Mouse (Mus musculus) A20 (cell line): Measurements from ENCODE around the gene Fkbp1b.
"Not testable (repeated sequence)": the region's sequence is repeated elsewhere in the genome, so short reads cannot be mapped to it uniquely, and the experiment has no call there.

Experiments used
- DNase-seq: peaks from one replicate; pipeline ENCODE4 v3.0.0-alpha.2; 2011; ENCODE audit warnings: low read depth, low spot score

The Fkbp1b gene

DNA sequence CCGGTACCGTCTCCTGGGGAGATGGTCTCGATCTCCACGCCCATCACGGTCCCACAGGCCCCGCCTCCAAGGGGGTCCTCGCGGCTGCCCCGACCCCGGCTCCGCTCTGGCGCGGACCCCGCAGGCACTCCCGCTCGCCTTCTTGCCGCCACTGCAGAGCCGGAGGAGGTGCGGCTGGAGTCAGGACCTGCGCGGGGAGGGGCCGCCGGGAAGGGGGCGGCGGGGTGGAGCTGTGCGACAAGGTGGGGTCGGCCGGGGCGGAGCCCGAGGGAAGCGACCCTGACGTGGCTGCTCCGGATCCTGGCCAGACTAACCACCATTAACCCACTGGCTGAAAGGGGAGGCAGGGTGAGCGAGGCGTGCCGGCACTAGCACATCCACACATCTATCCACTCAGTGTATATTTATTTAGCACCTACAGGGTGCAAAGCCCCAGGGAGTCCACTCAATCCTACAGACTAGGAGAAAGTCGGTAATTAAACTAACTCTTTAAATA lies at the start of gene Fkbp1b:
Fkbp1b (minus strand) TSS at position 200 of the 496 bp plus-strand sequence.
- DNase-seq = peak; percentile 56

DNA sequence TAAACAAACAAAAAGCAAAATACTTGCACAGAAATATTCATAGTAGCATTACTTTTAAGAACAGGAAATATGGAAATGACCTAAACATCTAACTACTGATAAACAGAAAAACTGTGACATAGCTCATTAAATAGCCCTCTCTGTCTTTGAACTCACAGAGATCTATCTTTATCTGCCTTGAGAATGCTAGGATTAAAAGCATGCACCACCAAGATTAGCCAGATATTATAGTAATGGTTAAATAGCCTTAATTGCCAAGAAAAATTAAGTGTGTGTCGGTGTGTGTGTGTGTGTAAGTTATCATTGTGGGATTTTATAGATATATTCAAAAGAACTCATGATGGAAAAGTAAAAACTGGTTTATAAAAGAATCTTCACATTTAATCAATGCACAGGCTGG lies 48.5 kb upstream of the Fkbp1b start:
- no peak for DNase-seq

DNA sequence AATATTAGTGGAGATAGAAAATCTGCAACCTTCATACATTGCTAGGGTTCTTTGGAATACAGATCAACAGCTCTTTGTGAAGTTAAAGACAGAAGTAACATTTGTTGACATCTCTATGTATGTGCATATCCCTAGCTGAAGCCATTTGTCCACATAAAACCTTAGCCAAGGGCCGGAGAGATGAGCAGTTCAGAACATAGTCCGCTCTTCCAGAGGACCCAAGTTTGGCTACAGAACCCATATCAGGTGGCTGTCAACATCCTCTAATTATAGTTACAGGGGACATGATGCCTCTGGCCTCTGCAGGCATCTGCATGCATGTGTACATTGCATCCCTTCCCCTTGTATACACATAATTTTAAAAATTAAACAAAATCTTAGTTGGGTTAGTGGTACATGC lies 47.9 kb upstream of the Fkbp1b start:
- DNase-seq = no peak

DNA sequence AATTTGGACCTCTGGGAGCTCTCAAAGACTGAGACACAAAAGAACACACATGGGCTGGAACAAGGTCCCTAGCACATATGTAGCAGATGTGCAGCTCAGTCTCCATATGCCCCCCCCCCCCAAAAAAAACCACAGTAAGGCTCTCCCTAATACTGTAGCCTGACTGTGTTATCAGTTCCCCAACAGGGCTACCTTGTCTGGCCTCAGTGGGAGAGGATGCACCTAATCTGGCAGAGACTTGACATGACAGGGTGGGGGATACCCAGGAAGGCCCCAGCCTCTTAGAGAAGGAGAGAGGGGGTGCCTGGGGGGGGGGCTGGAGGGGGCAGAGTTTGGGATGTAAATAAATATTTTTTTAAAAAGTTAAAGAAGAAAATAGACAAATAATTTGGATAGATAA lies 47.3 kb upstream of the Fkbp1b start:
- no peak for DNase-seq

DNA sequence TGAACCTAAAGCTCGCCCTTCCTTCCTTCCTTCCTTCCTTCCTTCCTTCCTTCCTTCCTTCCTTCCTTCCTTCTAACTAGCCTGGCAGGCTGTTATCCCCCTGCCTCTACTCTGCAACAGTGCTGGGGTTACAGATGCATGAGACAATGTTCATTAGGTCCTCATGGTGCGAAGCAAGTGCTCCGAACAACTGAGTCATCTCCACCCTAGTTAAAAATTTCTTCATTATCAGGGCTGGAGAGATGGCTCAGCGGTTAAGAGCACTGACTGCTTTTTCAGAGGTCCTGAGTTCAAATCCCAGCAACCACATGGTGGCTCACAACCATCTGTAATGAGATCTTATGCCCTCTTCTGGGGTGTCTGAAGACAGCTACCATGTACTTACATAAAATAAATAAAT lies 45.2 kb upstream of the Fkbp1b start:
- not testable (repeated sequence) for DNase-seq

DNA sequence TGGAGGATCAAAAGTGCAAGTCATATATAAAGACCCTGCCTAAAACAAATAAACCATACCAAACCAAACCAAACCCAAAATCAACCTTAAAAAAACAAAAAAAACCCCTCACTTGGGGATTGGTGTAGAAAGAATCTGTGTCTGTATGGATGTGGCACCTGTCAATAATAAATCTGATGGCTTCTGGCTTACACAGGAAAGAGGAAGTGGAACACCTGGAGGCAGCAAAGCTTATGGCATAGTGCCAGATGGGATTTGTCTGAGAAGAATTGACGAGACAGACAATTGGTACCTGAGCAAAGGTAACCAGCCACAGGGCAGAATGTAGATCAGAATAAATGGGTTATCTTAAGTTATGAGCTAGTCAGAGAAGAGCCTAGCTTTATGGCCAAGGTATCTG lies 43.7 kb upstream of the Fkbp1b start:
- peak; percentile 49 for DNase-seq

DNA sequence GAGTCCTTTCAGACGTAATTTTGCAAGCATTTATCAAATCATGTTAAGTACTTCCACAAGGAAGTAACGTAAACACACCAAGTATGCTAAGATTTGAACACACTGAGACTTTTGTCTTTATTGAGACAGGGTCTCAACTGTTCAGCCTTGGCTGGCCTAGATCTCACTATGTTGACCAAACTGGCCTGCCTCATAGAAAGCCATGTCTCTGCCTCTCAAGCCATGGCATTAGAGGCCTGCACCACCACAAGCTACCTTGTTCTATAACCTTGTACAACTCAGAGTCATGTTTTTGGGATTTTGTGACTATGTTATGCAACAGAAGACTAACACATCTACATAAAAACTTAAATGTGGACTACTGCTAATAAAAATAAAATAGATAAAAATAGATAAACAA lies 40.7 kb upstream of the Fkbp1b start:
- DNase-seq = no peak

DNA sequence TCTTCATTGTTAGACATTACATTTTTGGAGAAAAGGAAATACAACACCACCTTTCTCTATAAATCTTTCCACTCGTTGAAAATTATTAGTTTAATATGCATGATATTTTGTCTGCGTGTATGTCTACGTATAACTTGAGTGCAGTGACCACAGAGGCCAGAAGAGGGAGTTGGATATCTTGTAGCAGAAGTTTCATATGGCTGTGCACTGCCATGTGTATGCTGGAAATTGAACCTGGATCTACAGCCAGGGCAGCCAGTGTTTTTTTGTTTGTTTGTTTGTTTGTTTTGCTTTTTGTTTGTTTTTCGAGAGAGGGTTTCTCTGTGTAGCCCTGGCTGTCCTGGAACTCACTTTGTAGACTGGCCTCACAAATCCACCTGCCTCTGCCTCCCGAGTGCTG lies 37.7 kb upstream of the Fkbp1b start:
- DNase-seq = peak; percentile 31

DNA sequence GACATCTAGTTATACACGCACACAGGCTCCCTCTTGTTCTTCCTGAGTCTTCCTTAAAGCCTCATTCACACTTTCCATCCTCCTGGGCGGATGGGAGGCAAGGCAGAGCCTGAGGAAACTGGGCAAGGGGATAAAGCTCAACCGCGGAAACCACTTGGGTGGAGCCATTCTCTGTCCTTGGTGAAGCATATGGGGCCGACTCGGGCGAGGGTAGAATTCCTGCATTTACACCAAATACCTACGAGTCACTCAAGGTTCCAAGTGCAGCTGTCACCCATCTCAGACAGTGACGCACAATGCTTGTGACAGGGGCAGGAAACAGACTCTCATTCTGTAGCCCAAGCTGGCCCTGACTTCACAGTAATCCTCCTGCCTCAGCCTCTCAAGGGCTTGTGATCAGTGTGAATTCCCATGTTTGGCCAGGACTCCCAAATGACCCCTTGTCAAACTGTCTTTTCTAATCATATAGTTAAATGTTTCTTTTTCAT lies 36.9 kb upstream of the Fkbp1b start:
- no peak for DNase-seq

DNA sequence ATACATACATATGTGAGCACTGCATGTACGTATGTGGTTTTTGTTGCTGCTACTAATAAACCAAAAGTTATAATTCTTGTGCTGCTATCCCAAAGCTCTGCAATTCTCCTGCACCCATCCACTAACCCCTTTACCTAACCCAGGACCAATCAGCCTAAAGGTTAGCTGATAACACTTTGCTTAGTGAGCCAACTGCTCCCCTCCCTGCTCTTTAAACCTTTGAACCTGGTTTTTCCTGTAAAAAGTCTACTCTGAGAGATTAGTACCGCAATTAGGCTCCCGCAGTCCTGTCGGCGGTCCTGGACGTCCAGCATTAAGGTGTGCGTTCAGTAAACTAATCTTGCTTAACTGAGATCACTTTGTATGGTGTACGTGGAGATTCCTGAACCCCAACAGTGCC lies 34.2 kb upstream of the Fkbp1b start:
- DNase-seq = no peak

DNA sequence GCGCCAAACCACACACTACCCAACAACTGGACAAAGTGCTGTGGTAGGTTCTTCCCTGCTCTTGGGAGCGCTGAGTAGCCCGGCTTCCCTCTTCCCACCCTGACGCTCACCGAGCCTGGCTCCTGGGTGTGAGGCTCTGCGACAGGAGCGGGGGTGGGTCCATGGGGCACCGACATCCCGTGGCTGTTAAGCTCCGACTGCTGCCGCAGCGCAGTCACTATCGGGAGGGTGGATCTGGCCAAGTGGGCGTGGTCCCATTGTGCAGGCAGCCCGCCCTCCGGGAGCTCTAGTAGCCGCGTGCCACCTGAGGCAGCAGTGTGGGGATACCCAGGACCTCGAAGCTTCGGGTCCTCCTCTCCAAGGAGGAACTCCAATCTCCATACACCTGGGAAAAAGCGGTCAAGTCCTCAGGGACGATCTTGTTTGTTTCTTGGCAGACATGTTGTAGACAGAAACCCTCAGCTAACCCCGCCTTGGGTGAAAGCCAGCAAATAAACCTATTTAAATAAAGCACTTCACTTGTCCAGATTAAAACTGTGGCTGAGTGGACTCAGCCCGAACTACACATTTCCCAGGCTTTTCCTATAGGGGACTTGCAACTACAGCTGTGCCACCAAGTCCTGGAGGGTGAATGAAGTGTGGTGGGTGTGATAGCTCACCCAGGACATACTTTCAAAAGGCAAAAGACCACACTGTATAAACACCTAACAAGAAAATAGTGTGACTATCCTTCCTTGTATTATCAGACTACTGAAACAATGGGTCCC lies 33.0 kb upstream of the Fkbp1b start, which contains the start of gene Mfsd2b:
Mfsd2b (minus strand) TSS at position 199 of the 767 bp plus-strand sequence.
- DNase-seq = peak; percentile 75

DNA sequence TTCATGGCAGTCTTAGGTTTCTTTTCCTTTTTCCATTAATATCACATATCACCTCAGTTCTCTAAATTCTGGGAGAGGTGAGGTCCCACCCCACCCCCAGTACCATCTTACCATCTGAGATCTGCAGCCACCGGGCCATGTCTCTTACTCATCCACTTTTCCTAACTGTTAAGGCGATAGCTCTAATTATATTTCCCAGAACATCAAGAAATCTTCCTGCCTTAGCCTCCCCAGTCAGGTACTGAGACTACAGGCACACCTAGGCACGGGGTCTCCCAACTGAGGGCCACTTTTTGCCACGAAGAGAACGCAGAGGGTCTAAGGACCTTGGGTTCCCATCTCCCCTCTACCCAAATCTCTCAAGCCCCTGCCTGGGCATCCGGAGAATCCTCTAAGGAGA lies 32.1 kb upstream of the Fkbp1b start:
- DNase-seq = no peak

DNA sequence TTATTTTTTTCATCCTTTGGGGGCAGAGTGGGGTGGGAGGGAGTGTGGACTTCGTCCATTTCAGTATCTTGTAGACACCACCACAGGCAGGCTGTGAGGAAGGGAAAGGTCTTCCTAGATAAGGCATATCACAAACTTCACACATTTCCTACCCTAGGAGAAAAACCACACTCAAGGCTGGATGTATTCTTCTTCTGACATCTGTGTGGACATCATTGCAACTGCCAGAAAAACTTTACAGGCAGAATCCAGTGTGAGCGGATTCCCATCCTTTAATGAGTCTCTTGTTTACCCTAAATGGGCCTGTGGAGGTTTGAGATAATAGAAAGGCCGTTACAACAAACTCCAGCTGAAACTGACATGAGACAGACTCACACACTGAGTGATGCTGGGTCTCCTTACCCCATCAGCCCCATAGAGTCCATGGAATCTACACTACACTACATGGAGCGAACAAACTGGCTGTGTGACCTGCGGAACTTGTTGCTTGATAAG lies 31.6 kb upstream of the Fkbp1b start:
- DNase-seq = no peak

DNA sequence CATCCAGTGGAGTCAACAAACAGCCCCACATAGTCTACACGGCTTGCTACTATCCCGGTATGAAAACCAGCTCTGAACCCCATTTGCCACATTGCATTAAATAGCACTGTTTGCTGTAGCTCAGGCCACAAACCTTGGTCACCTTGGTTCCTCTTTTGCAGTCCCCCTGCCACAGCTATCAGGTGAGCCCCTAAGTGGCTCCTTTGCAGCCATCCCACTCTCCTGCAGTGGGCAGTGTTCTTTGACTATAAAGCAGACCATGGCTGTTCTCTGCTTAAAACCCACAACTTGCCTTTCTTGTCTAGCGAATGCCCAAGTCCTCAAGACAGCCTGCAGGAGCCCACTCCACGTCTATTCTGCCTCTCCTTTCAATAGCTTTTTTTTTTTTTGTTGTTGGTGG lies 30.9 kb upstream of the Fkbp1b start:
- peak; percentile 46 for DNase-seq

DNA sequence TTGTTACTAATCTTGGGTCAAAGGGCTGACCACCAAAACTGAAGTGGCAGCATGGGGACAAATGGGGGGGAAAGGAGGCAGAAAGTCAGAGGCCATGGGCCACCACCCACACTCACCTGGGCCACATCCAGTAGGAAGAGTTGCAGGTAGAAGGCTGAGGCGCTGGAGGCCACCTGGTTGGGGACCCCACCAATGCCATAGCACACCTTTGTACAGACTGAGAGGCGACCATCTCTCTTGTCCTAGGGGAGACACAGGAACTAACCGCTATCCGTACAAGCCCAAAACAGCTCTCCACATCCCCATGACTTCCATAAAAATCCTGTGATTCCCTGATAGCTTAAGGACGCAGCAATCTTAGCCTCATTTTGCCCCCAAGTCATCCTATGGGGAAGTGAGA lies 29.9 kb upstream of the Fkbp1b start:
- DNase-seq = no peak

DNA sequence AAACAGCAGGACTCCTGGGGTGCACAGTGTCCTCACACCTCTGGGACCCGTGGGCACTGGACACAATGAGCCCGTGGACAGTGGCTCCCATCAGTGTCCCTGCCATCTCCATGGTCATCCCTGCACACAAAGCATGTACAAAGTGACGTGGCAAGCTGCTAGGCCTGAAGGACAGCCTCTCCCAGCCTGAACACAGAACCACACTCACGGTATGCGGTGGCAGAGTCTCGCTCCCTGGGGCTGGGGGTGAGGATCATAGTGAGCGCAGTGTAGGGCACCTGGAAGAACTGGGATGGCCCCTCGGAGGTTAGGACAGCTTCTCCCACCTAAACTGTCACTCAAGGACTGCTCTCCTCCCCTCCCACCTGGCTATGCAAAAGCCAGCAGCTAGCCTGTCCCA lies 27.5 kb upstream of the Fkbp1b start:
- no peak for DNase-seq

DNA sequence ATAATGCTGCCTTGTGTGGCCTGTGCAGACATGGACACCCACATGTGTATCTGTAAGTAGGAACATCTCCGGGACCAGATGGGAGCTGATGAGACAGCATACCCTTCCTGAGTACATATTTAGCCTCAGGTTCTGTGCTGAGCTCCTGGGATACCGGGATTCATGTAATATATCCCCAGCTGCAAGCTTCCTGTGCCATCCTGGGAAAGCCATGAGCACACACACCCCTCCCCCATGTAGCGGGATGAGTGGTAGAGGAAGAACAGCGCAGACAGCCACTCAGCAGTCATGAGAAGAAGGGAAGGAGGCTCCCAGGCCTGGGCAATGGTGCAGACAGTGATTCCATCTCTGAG lies 22.9 kb upstream of the Fkbp1b start:
- DNase-seq = no peak

DNA sequence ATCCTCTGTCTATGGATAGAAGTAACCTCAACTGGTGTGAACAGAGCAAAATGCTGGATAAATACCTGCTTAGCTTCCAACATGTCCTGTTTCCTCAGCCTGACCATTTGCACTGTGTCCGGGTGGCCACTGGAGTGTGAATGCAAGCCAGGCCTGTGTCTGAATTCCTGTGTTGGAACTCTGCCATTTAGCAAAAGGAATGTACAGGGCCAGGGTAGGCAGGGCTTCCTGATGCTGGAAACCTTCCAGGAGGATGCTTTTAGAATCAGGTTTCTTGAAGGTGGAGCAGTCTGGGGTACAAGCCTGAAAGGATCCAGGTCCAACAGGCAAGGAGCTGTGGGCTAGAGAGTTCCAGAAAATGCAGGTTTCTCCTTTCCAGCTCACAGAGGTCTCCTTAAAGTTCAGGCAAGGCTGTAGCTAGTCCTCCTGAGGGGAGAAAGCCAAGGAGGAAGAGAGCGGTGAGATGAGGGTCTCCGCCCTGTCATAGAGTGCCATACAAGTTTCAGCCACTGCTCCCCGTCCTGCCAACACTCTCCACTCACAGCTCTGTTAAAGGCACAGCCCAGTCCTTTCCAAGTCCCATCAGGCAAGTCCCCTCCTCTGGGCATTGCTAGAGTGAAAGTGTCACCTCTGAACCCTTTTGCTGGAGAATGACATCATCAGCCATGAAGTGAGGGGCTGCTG lies 22.4 kb upstream of the Fkbp1b start:
- DNase-seq = no peak

DNA sequence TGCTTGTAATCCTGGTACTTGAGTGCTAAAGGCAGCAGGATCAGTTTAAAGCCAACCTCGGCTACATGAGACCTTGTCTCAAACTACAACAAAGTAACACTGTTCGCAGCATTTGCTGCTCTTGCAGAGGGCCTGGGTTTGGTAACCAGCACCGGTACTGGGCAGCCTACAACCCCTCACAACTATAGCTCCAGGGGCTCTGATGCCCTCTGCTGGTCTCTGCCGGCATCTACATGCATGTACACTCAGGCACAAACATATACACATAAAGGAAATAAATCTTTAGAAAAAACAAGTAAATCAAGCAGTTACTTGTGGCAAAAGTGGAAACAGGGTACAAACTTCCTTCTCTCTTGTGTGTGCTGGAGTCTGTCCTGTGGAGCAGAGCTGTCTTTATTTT lies 21.3 kb upstream of the Fkbp1b start:
- peak; percentile 48 for DNase-seq

DNA sequence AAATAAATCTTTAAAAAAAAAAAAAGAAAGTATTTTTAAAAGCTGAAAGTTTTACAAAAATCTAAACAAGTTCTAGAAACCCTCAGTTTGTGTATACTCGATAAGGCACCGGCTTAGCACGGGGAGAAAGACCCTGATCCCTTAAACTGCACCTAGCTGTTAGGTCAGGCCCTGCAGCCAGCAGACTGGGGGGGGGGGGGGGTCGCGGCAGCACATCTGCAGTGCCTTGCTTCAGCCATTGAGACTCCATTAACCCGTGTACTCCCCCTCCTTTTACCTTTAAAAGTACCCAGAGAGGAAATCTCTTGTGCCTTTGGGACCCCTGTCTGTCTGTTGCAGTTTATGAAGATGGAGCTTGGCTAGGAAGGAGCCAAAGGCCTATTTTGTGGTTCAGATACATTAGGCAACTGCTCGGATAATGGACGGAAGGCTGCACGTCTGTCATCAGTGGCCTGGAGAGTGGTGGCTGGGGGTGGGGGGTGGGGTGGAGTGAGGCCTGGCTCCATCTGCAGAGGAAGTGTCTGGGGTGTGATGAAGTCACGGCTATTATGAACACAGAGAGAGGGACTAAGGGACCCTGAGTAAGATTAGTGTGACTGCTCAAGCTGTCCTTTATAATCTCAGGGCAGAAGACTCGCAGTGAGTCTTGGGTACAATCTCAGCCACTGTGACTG lies 18.0 kb upstream of the Fkbp1b start:
- no peak for DNase-seq

DNA sequence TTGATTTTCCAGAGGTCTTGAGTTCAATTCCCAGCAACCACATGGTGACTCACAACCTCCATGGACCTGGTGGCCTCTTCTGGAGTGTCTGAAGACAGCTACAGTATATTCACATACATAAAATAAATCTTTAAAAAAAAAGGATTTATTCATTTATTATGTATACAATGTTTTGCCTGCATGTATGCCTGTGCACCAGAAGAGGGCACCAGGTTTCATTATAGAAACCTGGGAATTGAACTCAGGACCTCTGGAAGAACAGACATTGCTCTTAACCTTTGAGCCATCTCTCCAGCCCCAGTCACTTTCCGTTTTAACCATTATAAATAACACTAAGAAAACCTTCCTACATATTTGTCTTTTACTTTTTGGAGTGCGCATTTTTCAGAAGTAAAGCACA lies 15.4 kb upstream of the Fkbp1b start:
- no peak for DNase-seq

DNA sequence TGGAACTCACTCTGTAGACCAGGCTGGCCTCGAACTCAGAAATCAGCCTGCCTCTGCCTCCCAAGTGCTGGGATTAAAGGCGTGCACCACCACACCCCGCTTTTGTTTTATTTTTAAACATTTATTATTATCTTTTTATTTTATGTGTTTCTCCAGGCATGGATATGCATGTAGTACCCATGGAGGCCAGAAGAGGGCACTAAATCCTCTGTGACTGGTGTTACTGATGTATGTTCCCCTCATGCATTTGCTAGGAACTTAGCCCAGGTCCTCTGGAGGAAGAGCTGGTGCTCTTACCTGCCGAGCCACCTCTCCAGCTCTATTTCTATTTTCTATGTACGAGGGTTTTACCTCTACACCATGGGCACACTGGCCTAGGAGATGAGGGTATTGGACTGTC lies 14.8 kb upstream of the Fkbp1b start:
- peak; percentile 49 for DNase-seq
